Mouse (Mus musculus): Measurements from ENCODE around the gene Traf5. TPM values are rescaled to one million over a fixed set of nuclear protein-coding genes. Genes with fewer than 3 reads are reported as not detected.

Gene Traf5
- total RNA-seq, 2 experiments from 2014 or later: 6.5 to 7.0 TPM

GRCm38 (mm10) chr1:192092879-192093660, 711 bp upstream of the Traf5 start:
- peak; percentile 85 to 90 for DNase-seq

DNA sequence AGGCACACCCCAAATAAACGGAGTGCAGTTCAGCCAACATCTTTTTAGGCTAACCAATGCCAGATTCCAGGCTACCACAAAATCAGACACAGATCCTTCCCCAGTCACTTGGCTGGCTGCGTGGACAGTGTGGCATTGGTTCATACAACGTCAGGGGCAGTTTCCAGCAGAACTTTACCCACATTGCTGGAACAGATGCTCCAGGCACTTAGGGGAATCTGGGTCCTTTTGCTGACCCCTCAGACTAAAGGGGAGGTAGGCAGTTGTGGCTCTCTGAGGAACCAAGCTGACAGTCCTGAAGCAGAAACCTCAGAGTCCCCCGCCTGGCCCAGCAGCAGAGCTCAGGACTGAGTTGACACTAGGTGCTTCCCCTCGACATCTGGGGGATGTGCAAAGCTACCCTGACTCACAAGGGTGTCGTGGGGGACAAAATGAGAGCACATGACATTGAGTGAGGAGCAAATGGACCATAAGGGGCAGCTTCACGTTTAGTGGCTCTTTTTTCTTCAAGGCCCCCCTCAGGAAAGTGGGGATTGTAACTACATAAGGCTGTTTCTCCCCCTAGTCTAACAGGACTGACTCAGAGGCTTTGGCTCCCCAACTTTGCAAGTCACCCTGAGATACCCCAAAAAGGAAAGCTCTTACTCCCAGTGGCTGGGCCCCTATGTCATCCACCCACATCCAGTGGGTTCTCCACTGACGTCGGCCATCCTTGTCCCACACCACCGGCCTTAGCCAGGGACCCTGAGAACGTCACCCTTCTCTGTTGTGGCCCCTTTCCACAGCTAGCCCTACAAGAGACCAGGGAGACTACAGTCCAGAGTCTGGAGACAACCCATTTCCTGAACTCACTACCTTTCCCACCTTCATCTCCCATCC, 1.4 kb downstream of the Traf5 start:
- no peak for DNase-seq

GRCm38 (mm10) chr1:192090281-192090680, 2.1 kb downstream of the Traf5 start:
- DNase-seq: no peak

DNA sequence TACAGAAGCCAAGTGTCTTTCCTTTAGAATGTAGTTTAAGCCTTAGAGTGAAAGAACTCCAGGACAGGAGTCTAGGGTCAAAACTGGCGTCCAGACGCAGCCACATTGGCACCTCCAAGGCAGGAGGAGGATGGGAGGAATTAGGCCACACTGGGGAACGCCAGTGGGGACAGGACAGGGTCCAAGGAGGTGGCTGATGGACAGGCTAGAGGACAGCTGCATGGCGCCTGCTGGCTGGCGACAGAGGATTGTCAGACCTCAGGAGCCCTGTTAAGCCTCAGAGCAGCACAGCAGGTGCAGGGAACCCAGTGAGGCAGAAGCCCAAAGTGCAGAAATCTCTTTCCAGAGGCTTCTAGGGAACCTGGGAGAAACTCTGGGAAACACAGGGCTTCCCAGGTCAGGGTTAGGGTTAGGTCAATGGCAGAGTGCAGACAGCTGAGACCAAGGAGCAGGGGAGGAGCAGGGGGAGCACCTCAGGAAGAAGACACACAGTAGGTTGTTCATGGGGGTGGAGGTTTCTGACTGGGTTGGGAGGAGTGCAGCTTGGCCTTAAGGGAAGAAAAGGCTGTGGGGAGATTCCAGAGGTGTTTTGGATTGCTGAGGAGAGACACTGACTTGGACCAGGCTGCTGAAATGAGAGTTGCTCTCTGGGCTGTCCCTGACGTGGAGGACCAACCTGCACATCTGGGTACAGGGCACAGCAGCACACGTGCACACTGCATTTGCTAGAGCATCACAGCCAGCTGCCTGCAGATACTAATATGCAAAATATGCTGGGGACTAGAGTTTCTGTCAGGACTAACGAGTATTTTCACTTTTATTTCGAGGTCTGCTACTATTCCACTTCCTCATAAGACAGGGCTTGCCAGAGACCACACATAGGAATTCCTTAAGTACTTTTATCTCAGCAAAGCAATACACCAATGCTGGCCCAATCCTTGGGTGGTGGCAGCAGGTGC, 2.9 kb downstream of the Traf5 start:
- no peak for DNase-seq

GRCm38 (mm10) chr1:192088011-192088410, 4.3 kb downstream of the Traf5 start:
- DNase-seq: peak in 1 of 2 experiments; percentile 35

- no peak for DNase-seq
Measured at GRCm38 (mm10) chr1:192087098-192087497, 5.3 kb downstream of the Traf5 start.

DNA sequence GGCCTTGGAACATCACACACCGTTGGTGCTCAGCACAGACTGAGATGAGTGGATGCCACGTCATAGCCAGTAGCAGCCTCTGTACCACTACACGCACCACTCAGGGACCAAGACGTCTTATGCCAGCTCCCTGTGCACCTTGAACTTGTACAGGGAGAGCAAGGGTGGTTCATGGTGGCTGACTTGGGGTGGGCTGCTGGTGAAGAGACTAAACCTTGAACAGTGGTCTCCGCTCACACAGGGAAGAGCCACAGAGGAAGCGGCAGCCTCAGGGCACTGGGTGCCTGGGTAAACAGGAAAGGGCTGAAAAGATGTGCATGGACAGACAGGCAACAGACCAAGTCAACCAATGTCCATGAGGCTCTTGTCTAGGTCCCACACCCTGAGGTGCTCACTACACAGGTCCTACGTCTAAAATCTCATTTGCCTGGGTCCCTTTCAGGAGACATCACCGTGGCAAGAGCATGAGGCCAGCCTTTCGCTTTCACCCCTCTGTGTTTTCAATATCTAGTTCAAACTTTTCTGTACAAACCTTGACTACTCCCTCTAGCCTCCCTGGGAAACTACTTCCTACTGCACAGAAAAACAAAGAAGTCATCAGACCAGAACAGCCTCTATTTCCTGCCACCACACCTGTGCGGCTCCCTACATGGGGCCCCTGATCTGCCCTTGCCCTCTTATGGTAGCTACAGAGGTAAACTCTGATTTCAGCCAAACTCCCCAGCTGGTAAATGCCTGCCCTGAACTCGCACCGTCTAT, 5.9 kb downstream of the Traf5 start:
- DNase-seq: no peak

GRCm38 (mm10) chr1:192085218-192085617, 7.1 kb downstream of the Traf5 start:
- no peak for DNase-seq

DNA sequence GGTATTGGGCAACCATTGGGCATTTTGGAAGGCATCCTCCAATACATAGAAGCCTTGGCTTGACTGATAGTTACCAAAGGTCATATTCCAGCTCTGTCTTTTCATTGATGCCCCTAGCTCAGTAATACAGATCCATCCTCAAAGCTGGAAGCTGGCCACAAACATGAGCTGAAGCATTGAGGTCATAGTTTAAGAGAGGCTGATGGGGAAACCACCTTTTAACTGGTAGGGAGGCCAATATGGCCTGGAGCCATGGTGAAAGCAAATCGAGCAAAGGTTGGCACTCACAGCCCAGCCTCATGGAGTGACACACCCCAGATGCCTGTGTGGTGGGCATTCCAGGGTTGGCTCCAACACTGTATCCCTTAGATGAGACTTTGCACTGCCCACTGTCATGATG, 9.7 kb downstream of the Traf5 start:
- peak in 1 of 2 experiments; percentile 24 for DNase-seq

GRCm38 (mm10) chr1:192081129-192081528, 11.2 kb downstream of the Traf5 start:
- DNase-seq: no peak

GRCm38 (mm10) chr1:192079121-192079520, 13.2 kb downstream of the Traf5 start:
- no peak for DNase-seq

GRCm38 (mm10) chr1:192078406-192078805, 14.0 kb downstream of the Traf5 start:
- peak; percentile 38 to 61 for DNase-seq

- DNase-seq: peak; percentile 65 to 83
Measured at GRCm38 (mm10) chr1:192076796-192077535, 15.4 kb downstream of the Traf5 start.

GRCm38 (mm10) chr1:192076101-192076500, 16.3 kb downstream of the Traf5 start:
- no peak for DNase-seq

DNA sequence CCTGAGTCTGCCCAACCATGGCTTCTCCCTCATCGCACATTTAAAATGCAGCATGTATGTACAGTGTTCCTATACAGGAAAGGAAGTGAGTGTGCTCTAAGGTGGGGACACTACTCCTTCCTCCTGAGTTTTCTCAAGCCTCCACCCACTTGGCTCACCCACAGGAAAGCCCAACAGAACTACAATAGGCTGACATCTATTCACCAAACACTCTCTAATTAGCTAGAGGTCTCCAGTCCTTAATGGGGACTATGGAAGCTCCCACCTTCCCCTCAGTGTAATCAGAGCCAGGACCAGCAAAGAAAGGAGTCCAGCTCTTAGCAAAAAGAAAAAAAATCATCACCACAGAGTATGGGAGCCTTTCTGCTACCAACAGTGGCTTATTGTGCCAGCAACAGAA, 17.5 kb downstream of the Traf5 start:
- DNase-seq: no peak

DNA sequence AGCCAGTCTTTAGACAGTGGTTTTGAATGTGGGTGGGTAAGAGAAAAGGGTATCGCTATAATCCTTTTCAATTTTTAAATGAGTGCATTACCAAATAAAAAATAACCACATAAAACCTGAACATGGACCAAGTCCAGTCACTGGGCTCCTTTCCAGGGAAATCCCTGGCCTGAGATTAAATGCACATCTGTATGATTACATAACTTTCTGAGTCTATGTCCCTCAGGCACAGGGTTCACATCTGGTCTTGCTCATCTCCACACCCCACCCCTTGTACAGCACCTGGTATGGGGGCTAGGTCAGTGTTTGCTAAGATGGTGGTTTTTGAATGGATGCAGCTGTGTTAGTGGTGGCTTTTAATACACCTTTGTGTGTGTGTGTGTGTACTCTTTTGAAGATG, 19.9 kb downstream of the Traf5 start:
- DNase-seq: no peak

- DNase-seq: no peak
Measured at GRCm38 (mm10) chr1:192070618-192071051, 21.7 kb downstream of the Traf5 start.

DNA sequence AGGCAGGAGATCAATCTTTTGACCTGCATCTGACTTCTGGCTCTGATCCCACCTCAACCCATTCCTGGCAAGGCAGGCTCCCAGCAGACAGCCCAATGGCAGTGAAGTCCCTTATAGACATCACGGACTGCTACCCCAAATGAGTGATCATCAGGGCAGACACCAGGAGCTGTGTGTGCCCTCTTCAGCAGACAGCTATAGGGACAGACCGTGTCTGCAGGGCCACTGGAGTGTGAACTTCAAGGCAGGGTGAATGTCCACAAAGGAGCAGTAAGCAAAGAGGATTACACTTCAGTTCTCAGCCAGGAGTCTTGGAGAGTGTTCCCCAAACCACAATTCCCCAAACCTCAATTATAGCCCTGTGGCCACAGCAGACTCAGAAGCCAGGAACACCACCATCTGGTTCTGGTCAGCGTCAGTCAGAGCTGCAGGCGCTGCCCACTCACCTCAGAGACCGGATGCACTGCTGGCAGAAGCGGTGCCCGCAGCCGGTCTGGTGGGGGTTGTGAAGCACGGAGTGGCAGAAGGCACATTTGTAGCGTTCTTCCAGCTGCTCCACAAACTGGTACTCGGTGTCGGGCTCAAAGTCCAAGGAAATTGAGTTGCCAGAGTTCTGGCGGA, 22.3 kb downstream of the Traf5 start:
- DNase-seq: no peak

DNA sequence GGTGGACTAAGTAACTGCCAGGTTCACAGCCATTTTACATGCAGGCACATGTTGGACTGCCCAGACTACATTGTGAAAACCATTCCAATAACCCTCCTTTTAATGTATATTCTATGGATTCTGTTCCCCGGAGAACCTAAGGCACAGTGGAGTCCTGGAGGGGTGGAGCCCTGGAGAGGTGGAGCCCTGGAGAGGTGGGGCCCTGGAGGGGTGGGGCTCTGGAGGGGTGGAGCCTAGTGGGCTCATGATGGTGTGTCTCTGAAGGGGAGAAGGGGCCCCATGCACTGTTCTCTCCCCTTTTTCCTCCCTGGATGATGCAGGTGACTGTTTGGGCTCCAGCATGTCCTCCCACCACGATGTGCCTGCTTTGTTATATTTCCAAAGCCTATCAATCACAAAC, 24.2 kb downstream of the Traf5 start:
- no peak for DNase-seq

DNA sequence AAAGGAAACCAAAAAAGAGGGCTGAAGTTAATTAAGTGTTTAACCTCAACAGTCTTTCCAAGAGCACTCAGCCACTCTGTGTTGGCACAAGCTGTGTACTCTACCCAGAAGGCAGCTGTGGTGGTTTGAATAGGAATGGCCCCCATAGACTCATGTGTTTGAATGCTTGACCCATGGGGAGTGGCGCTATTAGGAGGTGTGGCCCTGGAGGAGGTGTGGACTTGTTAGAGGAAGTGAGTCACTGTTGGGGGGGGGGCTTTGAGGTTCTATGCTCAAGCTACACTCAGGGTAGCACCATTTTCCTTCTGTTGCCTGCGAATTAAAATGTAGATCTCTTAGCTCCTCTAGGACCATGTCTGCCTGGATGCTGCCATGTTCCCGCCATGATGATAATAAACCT, 25.4 kb downstream of the Traf5 start:
- no peak for DNase-seq

Measured in adrenal gland, postnatal 36 days (tissue).